Mouse (Mus musculus): ENCODE results near the gene Tradd. TPM values are rescaled to one million over a fixed set of nuclear protein-coding genes. Genes with fewer than 3 reads are reported as not detected.
A peak's percentile ranks its signal among the peaks of the same experiment; 100 is the strongest.

Gene Tradd
- polyA plus RNA-seq, 1 experiment from 2014 or later: 23.2 TPM

GRCm38 (mm10) chr8:105263244-105263912 lies 1.0 kb downstream of the Tradd start:
- Histone ChIP-seq H3K27ac (no peak overlapping the region), H3K27me3 (peaks cover 90% of the 10 kb centered on the region), H3K4me2 (replicated peaks) (peak overlapping the region; percentile 87), H3K9ac (no peak overlapping the region), H3K9me3 (peaks cover 9% of the 10 kb centered on the region; the same call in 1 of the 2 replicates), H3K4me3 (peak overlapping the region; percentile 69), H3K4me1 (peaks cover 30% of the 10 kb centered on the region), H3K36me3 (no peaks in the 10 kb centered on the region)
- no peak for ATAC-seq (ENCODE audit: low FRiP score, low read depth)
- WGBS: 40% methylated on average over 16 of the region's 16 CpGs

GRCm38 (mm10) chr8:105261326-105261980 lies 3.0 kb downstream of the Tradd start:
- no peak overlapping the region for H3K4me2 ChIP-seq (replicated peaks)
- H3K9ac ChIP-seq: no peak overlapping the region
- H3K4me1 ChIP-seq: peaks cover 24% of the 10 kb centered on the region
- no peak overlapping the region for H3K4me3 ChIP-seq
- H3K27ac ChIP-seq: no peak overlapping the region
- WGBS: 86% methylated on average over 12 of the region's 12 CpGs
- peaks cover 86% of the 10 kb centered on the region for H3K27me3 ChIP-seq
- ATAC-seq (ENCODE audit: low FRiP score, low read depth): no peak
- no peaks in the 10 kb centered on the region for H3K36me3 ChIP-seq
- peaks cover 8% of the 10 kb centered on the region; the same call in 1 of the 2 replicates for H3K9me3 ChIP-seq

- peaks cover 26% of the 10 kb centered on the region for H3K4me1 ChIP-seq
- H3K4me2 ChIP-seq (replicated peaks): no peak overlapping the region
- 59% methylated on average over 7 of the region's 7 CpGs for WGBS
- no peak overlapping the region for H3K4me3 ChIP-seq
- no peak overlapping the region for H3K27ac ChIP-seq
- no peaks in the 10 kb centered on the region for H3K36me3 ChIP-seq
- peaks cover 87% of the 10 kb centered on the region for H3K27me3 ChIP-seq
- H3K9me3 ChIP-seq: peaks cover 5% of the 10 kb centered on the region; the same call in 1 of the 2 replicates
- no peak for ATAC-seq (ENCODE audit: low FRiP score, low read depth)
- H3K9ac ChIP-seq: no peak overlapping the region
Observed at GRCm38 (mm10) chr8:105260371-105261099, 3.9 kb downstream of the Tradd start.

GRCm38 (mm10) chr8:105259721-105260320 lies 4.6 kb downstream of the Tradd start:
- Histone ChIP-seq H3K4me1 (peaks cover 27% of the 10 kb centered on the region), H3K27me3 (peaks cover 82% of the 10 kb centered on the region), H3K36me3 (no peaks in the 10 kb centered on the region), H3K9me3 (peaks cover 5% of the 10 kb centered on the region; the same call in 1 of the 2 replicates), H3K4me2 (replicated peaks) (peak overlapping the region; percentile 73), H3K4me3 (peak overlapping the region; percentile 44), H3K27ac (no peak overlapping the region), H3K9ac (peak overlapping the region; percentile 55)
- ATAC-seq (ENCODE audit: low FRiP score, low read depth): peak; percentile 24; the same call in 1 of the 2 replicates
- WGBS: 4% methylated on average over 30 of the region's 30 CpGs

GRCm38 (mm10) chr8:105258911-105259720 lies 5.3 kb downstream of the Tradd start:
- H3K4me1 ChIP-seq: peaks cover 26% of the 10 kb centered on the region
- peak overlapping the region; percentile 55 for H3K9ac ChIP-seq
- ATAC-seq (ENCODE audit: low FRiP score, low read depth): peak; percentile 2; the same call in 1 of the 2 replicates
- H3K27me3 ChIP-seq: peaks cover 80% of the 10 kb centered on the region
- WGBS: 3% methylated on average over 55 of the region's 55 CpGs
- no peak overlapping the region for H3K27ac ChIP-seq
- peaks cover 5% of the 10 kb centered on the region; the same call in 1 of the 2 replicates for H3K9me3 ChIP-seq
- H3K36me3 ChIP-seq: no peaks in the 10 kb centered on the region
- H3K4me3 ChIP-seq: peak overlapping the region; percentile 44
- H3K4me2 ChIP-seq (replicated peaks): peak overlapping the region; percentile 73

- Histone ChIP-seq H3K36me3 (peaks cover 8% of the 10 kb centered on the region), H3K9me3 (peaks cover 5% of the 10 kb centered on the region; the same call in 1 of the 2 replicates), H3K4me3 (no peak overlapping the region), H3K4me2 (replicated peaks) (no peak overlapping the region), H3K27ac (no peak overlapping the region), H3K9ac (no peak overlapping the region), H3K4me1 (peaks cover 36% of the 10 kb centered on the region), H3K27me3 (peaks cover 64% of the 10 kb centered on the region)
- WGBS: 71% methylated on average over 7 of the region's 7 CpGs
- no peak for ATAC-seq (ENCODE audit: low FRiP score, low read depth)
Observed at GRCm38 (mm10) chr8:105257318-105258114, 6.9 kb downstream of the Tradd start.

- 1% methylated on average over 14 of the region's 14 CpGs for WGBS
- peak; percentile 77 for ATAC-seq (ENCODE audit: low FRiP score, low read depth)
- peaks cover 35% of the 10 kb centered on the region for H3K4me1 ChIP-seq
- no peaks in the 10 kb centered on the region for H3K9me3 ChIP-seq
- peak within 1 kb of the TSS; percentile 63 for H3K4me3 ChIP-seq
- peak within 1 kb of the TSS; percentile 90 for H3K4me2 ChIP-seq (replicated peaks)
- peak within 1 kb of the TSS; percentile 84 for H3K27ac ChIP-seq
- H3K9ac ChIP-seq: peak within 1 kb of the TSS; percentile 76
- H3K36me3 ChIP-seq: peaks cover 32% of the 10 kb centered on the region
- H3K27me3 ChIP-seq: peaks cover 42% of the 10 kb centered on the region
Observed at GRCm38 (mm10) chr8:105254966-105255350, 9.5 kb downstream of the Tradd start, which contains the start of gene B3gnt9. Gene B3gnt9, minus strand, starts transcription at chr8:105255153.

- Histone ChIP-seq H3K9me3 (no peaks in the 10 kb centered on the region), H3K27ac (peak overlapping the region; percentile 84), H3K27me3 (peaks cover 36% of the 10 kb centered on the region), H3K4me3 (peak overlapping the region; percentile 63), H3K4me2 (replicated peaks) (peak overlapping the region; percentile 90), H3K36me3 (peaks cover 38% of the 10 kb centered on the region), H3K9ac (peak overlapping the region; percentile 76), H3K4me1 (peaks cover 29% of the 10 kb centered on the region)
- ATAC-seq (ENCODE audit: low FRiP score, low read depth): peak; percentile 87
- WGBS: under 1% methylated on average over 73 of the region's 74 CpGs
Observed at GRCm38 (mm10) chr8:105254152-105254965, 10.1 kb downstream of the Tradd start.

- Histone ChIP-seq H3K9me3 (no peaks in the 10 kb centered on the region), H3K27me3 (peaks cover 30% of the 10 kb centered on the region), H3K4me3 (peak overlapping the region; percentile 63), H3K4me2 (replicated peaks) (peak overlapping the region; percentile 90), H3K4me1 (peaks cover 23% of the 10 kb centered on the region), H3K36me3 (peaks cover 44% of the 10 kb centered on the region), H3K9ac (peak overlapping the region; percentile 76), H3K27ac (no peak overlapping the region; the same call in 1 of the 2 replicates)
- WGBS: 35% methylated on average over 20 of the region's 20 CpGs
- ATAC-seq (ENCODE audit: low FRiP score, low read depth): no peak
Observed at GRCm38 (mm10) chr8:105253766-105254151, 10.7 kb downstream of the Tradd start.

Measured in limb, embryonic 13.5 days (tissue).